Mouse (Mus musculus) right cerebral cortex, adult 18-20 months (tissue): Measurements from ENCODE around the gene Lingo1.
A peak's percentile ranks its signal among the peaks of the same experiment; 100 is the strongest.

Experiments used
- DNase-seq: peaks from one replicate; pipeline ENCODE4 v3.0.0; 2022; ENCODE audit warnings: mixed read lengths

The Lingo1 gene

GRCm38 (mm10) chr9:56722089-56722825 is 74.0 kb downstream of the Lingo1 start:
- peak; percentile 54 for DNase-seq

- no peak for DNase-seq
These were observed 77.3 kb downstream of the Lingo1 start for GRCm38 (mm10) chr9:56718984-56719383.

- DNase-seq = no peak
These were observed 79.7 kb downstream of the Lingo1 start for GRCm38 (mm10) chr9:56716565-56716964.

- DNase-seq = no peak
These were observed 80.2 kb downstream of the Lingo1 start for GRCm38 (mm10) chr9:56716066-56716465.

GRCm38 (mm10) chr9:56714391-56714790 is 81.9 kb downstream of the Lingo1 start:
- DNase-seq = no peak

GRCm38 (mm10) chr9:56712667-56713369 is 83.5 kb downstream of the Lingo1 start:
- peak; percentile 97 for DNase-seq

- peak; percentile 47 for DNase-seq
These were observed 85.3 kb downstream of the Lingo1 start for GRCm38 (mm10) chr9:56710958-56711357.

- DNase-seq = no peak
These were observed 89.7 kb downstream of the Lingo1 start for GRCm38 (mm10) chr9:56706482-56707085.

GRCm38 (mm10) chr9:56701394-56701793 is 94.9 kb downstream of the Lingo1 start:
- DNase-seq = no peak

GRCm38 (mm10) chr9:56700866-56701265 is 95.4 kb downstream of the Lingo1 start:
- DNase-seq = no peak

GRCm38 (mm10) chr9:56698715-56699370 is 97.4 kb downstream of the Lingo1 start:
- DNase-seq = no peak

GRCm38 (mm10) chr9:56694079-56694478 is 102.2 kb downstream of the Lingo1 start:
- DNase-seq = peak; percentile 66

GRCm38 (mm10) chr9:56691226-56691625 is 105.0 kb downstream of the Lingo1 start:
- DNase-seq = no peak

- DNase-seq = no peak
These were observed 105.6 kb downstream of the Lingo1 start for GRCm38 (mm10) chr9:56690679-56691078.

- DNase-seq = no peak
These were observed 108.8 kb downstream of the Lingo1 start for GRCm38 (mm10) chr9:56687490-56687889.

- no peak for DNase-seq
These were observed 109.2 kb downstream of the Lingo1 start for GRCm38 (mm10) chr9:56687145-56687477.

- DNase-seq = peak; percentile 91
These were observed 109.7 kb downstream of the Lingo1 start for GRCm38 (mm10) chr9:56686339-56687144.

GRCm38 (mm10) chr9:56682826-56683225 is 113.4 kb downstream of the Lingo1 start:
- no peak for DNase-seq

GRCm38 (mm10) chr9:56681950-56682349 is 114.3 kb downstream of the Lingo1 start:
- DNase-seq = peak; percentile 87

- peak; percentile 66 for DNase-seq
These were observed 117.2 kb downstream of the Lingo1 start for GRCm38 (mm10) chr9:56678929-56679681.

GRCm38 (mm10) chr9:56675696-56676095 is 120.6 kb downstream of the Lingo1 start:
- no peak for DNase-seq
